Mouse (Mus musculus) lung, postnatal 25 days (tissue): ENCODE data around the gene Unc5a.

Experiments used
- DNase-seq: peaks from one replicate; pipeline ENCODE4 v3.0.0; 2022; ENCODE audit warnings: low spot score

Gene Unc5a

GRCm38 (mm10) chr13:54955695-54956471 is 6.7 kb downstream of the Unc5a start:
- peak; percentile 9 for DNase-seq

GRCm38 (mm10) chr13:54957281-54957680 is 8.1 kb downstream of the Unc5a start:
- no peak for DNase-seq

GRCm38 (mm10) chr13:54959059-54959701 is 10.0 kb downstream of the Unc5a start:
- DNase-seq = no peak

GRCm38 (mm10) chr13:54959842-54960241 is 10.6 kb downstream of the Unc5a start:
- no peak for DNase-seq

DNA sequence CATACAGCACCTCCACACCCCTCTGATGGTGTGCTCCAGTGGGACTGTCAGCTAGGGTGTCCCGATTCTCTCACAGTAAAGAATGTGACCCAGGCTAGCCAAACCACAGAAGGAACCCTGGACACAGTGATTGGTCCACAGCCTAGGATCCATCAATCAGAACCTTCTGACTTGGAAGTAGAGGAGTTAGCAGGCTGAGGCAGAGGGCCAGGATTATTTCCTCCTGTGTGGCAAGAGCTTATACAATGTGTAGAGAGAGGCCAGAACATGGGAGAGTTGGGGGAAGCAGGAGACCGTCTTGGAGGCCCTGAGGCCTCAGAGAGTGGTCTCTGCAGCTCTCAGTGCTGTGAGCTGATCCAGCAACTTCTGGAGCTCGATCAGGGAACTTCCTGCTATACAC is 11.3 kb downstream of the Unc5a start:
- DNase-seq = no peak

GRCm38 (mm10) chr13:54965256-54965655 is 16.0 kb downstream of the Unc5a start:
- DNase-seq = no peak

DNA sequence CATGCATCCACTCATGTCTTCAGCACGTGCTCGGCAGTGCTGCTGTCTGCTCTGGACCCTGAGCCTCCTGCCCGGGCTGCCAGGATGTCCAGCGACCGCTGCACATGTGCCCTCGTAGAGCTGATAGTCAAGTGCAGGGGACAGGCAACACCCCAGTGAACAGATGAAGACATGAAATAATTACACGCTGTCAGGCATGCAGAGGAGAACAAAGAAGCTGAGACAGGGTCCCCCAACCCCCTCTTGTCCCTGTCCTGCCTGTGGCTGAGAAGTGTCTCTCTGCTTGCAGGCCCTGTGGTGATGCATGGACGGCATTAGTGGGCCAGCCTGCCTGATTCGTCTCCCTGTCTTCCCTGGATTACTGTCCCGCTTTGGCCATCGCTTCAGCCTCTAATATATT is 18.3 kb downstream of the Unc5a start:
- DNase-seq = no peak

DNA sequence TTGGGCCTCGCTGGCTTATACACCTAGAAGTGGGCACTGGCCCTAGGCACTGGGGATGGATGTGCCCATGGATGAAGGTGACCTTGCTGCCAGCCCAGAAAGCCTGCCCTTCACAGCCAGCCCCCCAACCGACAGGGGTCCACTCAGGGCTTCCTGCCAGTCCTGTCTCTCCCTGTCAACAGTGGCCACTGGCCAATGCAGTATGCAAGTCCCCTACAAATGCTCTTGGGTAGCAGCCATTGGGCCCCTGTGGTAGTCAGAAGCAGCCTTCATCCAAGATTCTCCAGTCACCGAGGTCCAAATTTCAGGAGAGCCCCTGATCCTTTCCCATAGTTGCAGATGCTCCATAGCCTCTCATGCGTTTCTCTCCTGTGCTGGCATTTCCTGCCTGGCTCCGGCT is 19.4 kb downstream of the Unc5a start:
- no peak for DNase-seq

GRCm38 (mm10) chr13:54969513-54969912 is 20.3 kb downstream of the Unc5a start:
- DNase-seq = no peak

- DNase-seq = peak; percentile 26
These were observed 21.5 kb downstream of the Unc5a start for GRCm38 (mm10) chr13:54970521-54971247.

GRCm38 (mm10) chr13:54975546-54975945 is 26.3 kb downstream of the Unc5a start:
- DNase-seq = no peak

DNA sequence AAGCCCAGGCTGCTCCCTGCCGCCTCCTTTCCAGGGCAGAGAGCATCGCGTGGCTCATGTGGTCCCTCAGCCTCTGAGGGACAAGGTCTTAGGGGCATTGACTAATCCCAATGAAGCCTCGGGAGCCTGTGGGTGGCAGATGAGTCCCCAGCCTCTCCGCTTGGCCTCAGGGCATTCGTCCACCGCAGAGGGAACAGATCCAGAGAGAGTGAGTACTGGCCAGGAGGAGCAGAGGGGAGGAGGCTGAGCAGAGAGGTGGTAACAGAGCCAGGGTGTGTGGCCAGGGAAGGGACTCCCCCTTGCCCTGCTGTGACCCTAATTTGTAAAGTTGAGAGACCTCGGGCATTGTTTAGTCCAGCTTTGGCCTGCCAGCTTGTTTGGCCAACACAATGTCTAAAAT is 29.6 kb downstream of the Unc5a start:
- no peak for DNase-seq

- DNase-seq = no peak
These were observed 31.7 kb downstream of the Unc5a start for GRCm38 (mm10) chr13:54980957-54981356.

DNA sequence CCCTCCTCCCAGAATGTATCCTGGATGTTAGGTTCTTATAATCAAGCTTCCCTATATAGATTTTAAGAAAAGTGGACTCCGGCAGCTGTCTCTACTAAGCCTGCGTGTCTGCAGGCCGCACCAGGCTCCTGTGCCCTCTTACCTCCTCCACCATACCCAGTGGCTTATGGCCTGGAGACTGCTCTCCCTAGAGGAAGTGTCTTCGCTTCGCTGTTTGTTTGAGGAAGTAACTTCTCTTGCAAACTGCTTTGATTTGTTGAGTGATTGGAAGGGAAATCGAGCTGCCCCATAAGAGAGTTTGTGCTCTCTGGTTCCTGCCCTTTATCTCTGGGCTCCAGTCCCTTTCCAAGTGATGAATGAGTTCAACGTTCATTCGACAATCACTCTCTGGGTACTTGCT is 33.8 kb downstream of the Unc5a start:
- no peak for DNase-seq

DNA sequence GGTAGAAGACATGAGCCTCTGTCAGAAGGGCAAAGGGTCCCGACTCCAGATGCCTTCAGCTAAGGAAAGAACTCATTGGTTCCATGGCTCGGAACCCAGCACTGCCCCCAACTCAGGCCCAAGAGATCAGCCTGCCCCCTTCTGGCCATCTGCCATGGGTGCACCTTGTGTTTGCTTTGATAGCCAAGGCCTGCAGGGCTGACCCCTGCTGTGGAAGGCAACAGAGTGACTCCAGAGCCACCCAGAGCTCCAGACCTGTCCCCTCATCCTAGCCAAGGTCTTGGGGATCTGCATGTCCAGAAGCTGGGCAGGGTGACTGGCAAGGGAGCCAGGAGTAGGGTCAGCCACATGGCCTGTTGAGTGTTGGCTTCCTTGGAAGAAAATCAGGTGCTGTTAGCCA is 34.4 kb downstream of the Unc5a start:
- DNase-seq = no peak

DNA sequence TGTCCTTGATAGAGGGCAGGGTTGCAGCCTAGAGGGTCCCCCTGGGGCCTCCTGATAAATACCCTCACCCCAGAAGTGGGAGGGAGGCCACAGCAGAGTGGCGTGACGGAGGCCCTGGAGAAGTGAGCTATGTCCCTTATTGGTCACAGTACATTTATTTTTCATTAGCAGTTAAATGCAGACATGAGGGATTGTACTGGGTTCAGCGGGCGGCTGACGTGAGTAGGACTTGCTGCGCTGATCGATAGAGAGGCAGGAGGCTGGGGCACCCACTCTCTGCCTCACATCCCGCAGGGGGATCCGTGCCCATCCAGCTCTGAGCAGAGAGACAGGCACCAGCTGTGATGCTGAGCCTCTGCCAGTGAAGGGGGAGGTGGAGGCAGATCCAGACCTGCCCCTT is 38.2 kb downstream of the Unc5a start:
- no peak for DNase-seq

GRCm38 (mm10) chr13:54988181-54988760 is 39.1 kb downstream of the Unc5a start:
- DNase-seq = no peak

GRCm38 (mm10) chr13:54992215-54992614 is 43.0 kb downstream of the Unc5a start:
- no peak for DNase-seq

GRCm38 (mm10) chr13:54994576-54994975 is 45.4 kb downstream of the Unc5a start:
- DNase-seq = no peak

GRCm38 (mm10) chr13:54995161-54995560 is 46.0 kb downstream of the Unc5a start:
- no peak for DNase-seq

- no peak for DNase-seq
These were observed 48.4 kb downstream of the Unc5a start for GRCm38 (mm10) chr13:54997568-54997967.

- no peak for DNase-seq
These were observed 51.2 kb downstream of the Unc5a start for GRCm38 (mm10) chr13:55000433-55000832.

- no peak for DNase-seq
These were observed 52.9 kb downstream of the Unc5a start for GRCm38 (mm10) chr13:55002090-55002489.
